Mouse (Mus musculus) brain, embryonic 18.5 days (tissue): ENCODE results near the gene Bcar1.
A peak's percentile ranks its signal among the peaks of the same experiment; 100 is the strongest.

ENCODE experiments used
- DNase-seq: peaks from one replicate; pipeline ENCODE4 v3.0.0-alpha.2; 2012; ENCODE audit warnings: low read depth, low spot score

Bcar1 gene

GRCm38 (mm10) chr8:111716603-111717487, 26.8 kb downstream of the Bcar1 start:
- DNase-seq, result peak; percentile 67

GRCm38 (mm10) chr8:111715514-111715913, 28.1 kb downstream of the Bcar1 start:
- no peak for DNase-seq

GRCm38 (mm10) chr8:111714295-111714694, 29.3 kb downstream of the Bcar1 start:
- DNase-seq, result no peak

- no peak for DNase-seq
These were observed 29.8 kb downstream of the Bcar1 start for GRCm38 (mm10) chr8:111713817-111714216.

- DNase-seq, result no peak
These were observed 30.3 kb downstream of the Bcar1 start for GRCm38 (mm10) chr8:111713291-111713690.

- no peak for DNase-seq
These were observed 31.0 kb downstream of the Bcar1 start for GRCm38 (mm10) chr8:111712588-111712987.

- DNase-seq, result no peak
These were observed 31.5 kb downstream of the Bcar1 start for GRCm38 (mm10) chr8:111712135-111712534.

GRCm38 (mm10) chr8:111710777-111711485, 32.7 kb downstream of the Bcar1 start:
- no peak for DNase-seq

GRCm38 (mm10) chr8:111709223-111709622, 34.4 kb downstream of the Bcar1 start:
- no peak for DNase-seq

GRCm38 (mm10) chr8:111708265-111708664, 35.3 kb downstream of the Bcar1 start:
- DNase-seq, result no peak

- DNase-seq, result no peak
These were observed 37.9 kb downstream of the Bcar1 start for GRCm38 (mm10) chr8:111705699-111706098.

- DNase-seq, result no peak
These were observed 38.4 kb downstream of the Bcar1 start for GRCm38 (mm10) chr8:111705222-111705621.

- no peak for DNase-seq
These were observed 39.0 kb downstream of the Bcar1 start for GRCm38 (mm10) chr8:111704585-111704984.

- DNase-seq, result no peak
These were observed 42.2 kb downstream of the Bcar1 start for GRCm38 (mm10) chr8:111701380-111701779.

- DNase-seq, result no peak
These were observed 42.9 kb downstream of the Bcar1 start for GRCm38 (mm10) chr8:111700740-111701139.

- no peak for DNase-seq
These were observed 43.4 kb downstream of the Bcar1 start for GRCm38 (mm10) chr8:111700201-111700600.

GRCm38 (mm10) chr8:111699035-111699434, 44.6 kb downstream of the Bcar1 start:
- no peak for DNase-seq

- no peak for DNase-seq
These were observed 46.0 kb downstream of the Bcar1 start for GRCm38 (mm10) chr8:111697655-111698054.

- no peak for DNase-seq
These were observed 48.2 kb downstream of the Bcar1 start for GRCm38 (mm10) chr8:111695441-111695840.

- DNase-seq, result no peak
These were observed 50.3 kb downstream of the Bcar1 start for GRCm38 (mm10) chr8:111693261-111693741.

- no peak for DNase-seq
These were observed 52.6 kb downstream of the Bcar1 start, which contains the start of gene Ctrb1 for GRCm38 (mm10) chr8:111690960-111691445. TSS of gene Ctrb1 (minus strand) at chr8:111691010.

- no peak for DNase-seq
These were observed 56.7 kb downstream of the Bcar1 start for GRCm38 (mm10) chr8:111686881-111687280.
